Mouse (Mus musculus) layer of hippocampus, adult 2 months (tissue): ENCODE measurements at regions not wholly inside any gene's neighbourhood (a gene's known extent, or its start where the extent isn't known, plus 50 kb on each side); places are given as distances from the start of the nearest gene placed in this dataset.

Experiments used
- DNase-seq, 2 experiments: peaks; one replicate each; pipeline ENCODE4 v3.0.0; 2022; ENCODE audit warnings: low spot score in 2 of 2
- H3K27ac ChIP-seq: fragments of 200-600 bp; 2 replicates; pipeline ENCODE4 v1.8.1; 2022
- H3K4me3 ChIP-seq: fragments of 200-600 bp; 2 replicates; pipeline ENCODE4 v1.8.1; 2022; ENCODE audit warnings: mild to moderate bottlenecking
- CTCF ChIP-seq: fragments of 200-600 bp; conservative IDR thresholded peaks from 2 replicates; pipeline ENCODE4 v1.8.1; 2022; ENCODE audit warnings: antibody characterized with exemption, mild to moderate bottlenecking, moderate library complexity

GRCm38 (mm10) chr1:128753427-128754012, 161.4 kb upstream of the Cxcr4 start:
- Histone ChIP-seq H3K27ac (no peak overlapping the region), H3K4me3 (no peak overlapping the region)
- DNase-seq, result no peak
- TF ChIP-seq CTCF, result no peak

GRCm38 (mm10) chr1:128749437-128749994, 157.4 kb upstream of the Cxcr4 start:
- Histone ChIP-seq H3K27ac (no peak overlapping the region), H3K4me3 (no peak overlapping the region)
- DNase-seq, result no peak
- TF ChIP-seq CTCF, result no peak

- DNase-seq, result no peak
- Histone ChIP-seq H3K27ac (no peak overlapping the region), H3K4me3 (no peak overlapping the region)
- TF ChIP-seq CTCF, result no peak
These were observed 155.2 kb upstream of the Cxcr4 start for GRCm38 (mm10) chr1:128747196-128747790.

- TF ChIP-seq CTCF, result no peak; the same call in 1 of the 2 replicates
- Histone ChIP-seq H3K4me3 (no peak overlapping the region), H3K27ac (no peak overlapping the region)
- DNase-seq, result no peak
These were observed 154.4 kb upstream of the Cxcr4 start for GRCm38 (mm10) chr1:128746461-128747009.

GRCm38 (mm10) chr1:128740616-128741015, 148.5 kb upstream of the Cxcr4 start:
- peak; percentile 57 to 65 for DNase-seq
- H3K27ac ChIP-seq, result no peak overlapping the region
- no peak for TF ChIP-seq CTCF
- no peak overlapping the region for H3K4me3 ChIP-seq

GRCm38 (mm10) chr1:128738152-128738551, 146.1 kb upstream of the Cxcr4 start:
- H3K27ac ChIP-seq, result no peak overlapping the region
- H3K4me3 ChIP-seq, result no peak overlapping the region
- DNase-seq, result no peak
- no peak for TF ChIP-seq CTCF

- DNase-seq, result no peak
- Histone ChIP-seq H3K4me3 (no peak overlapping the region), H3K27ac (no peak overlapping the region)
- no peak for TF ChIP-seq CTCF
These were observed 142.8 kb upstream of the Cxcr4 start for GRCm38 (mm10) chr1:128734857-128735256.

GRCm38 (mm10) chr1:128731445-128731844, 139.4 kb upstream of the Cxcr4 start:
- Histone ChIP-seq H3K27ac (no peak overlapping the region), H3K4me3 (no peak overlapping the region)
- TF ChIP-seq CTCF, result no peak
- no peak for DNase-seq

- DNase-seq, result no peak
- TF ChIP-seq CTCF, result no peak
- Histone ChIP-seq H3K4me3 (no peak overlapping the region), H3K27ac (no peak overlapping the region)
These were observed 132.5 kb upstream of the Cxcr4 start for GRCm38 (mm10) chr1:128724433-128725091.

GRCm38 (mm10) chr1:128723843-128724242, 131.8 kb upstream of the Cxcr4 start:
- no peak for TF ChIP-seq CTCF
- Histone ChIP-seq H3K4me3 (no peak overlapping the region), H3K27ac (no peak overlapping the region)
- DNase-seq, result no peak

- Histone ChIP-seq H3K27ac (no peak overlapping the region), H3K4me3 (no peak overlapping the region)
- TF ChIP-seq CTCF, result no peak
- DNase-seq, result no peak
These were observed 130.0 kb upstream of the Cxcr4 start for GRCm38 (mm10) chr1:128722061-128722471.

- Histone ChIP-seq H3K4me3 (no peak overlapping the region), H3K27ac (no peak overlapping the region)
- no peak for DNase-seq
- no peak for TF ChIP-seq CTCF
These were observed 122.8 kb upstream of the Cxcr4 start for GRCm38 (mm10) chr1:128714843-128715242.

- no peak overlapping the region for H3K4me3 ChIP-seq
- TF ChIP-seq CTCF, result no peak
- no peak overlapping the region for H3K27ac ChIP-seq
- no peak for DNase-seq
These were observed 120.8 kb upstream of the Cxcr4 start for GRCm38 (mm10) chr1:128712876-128713275.

GRCm38 (mm10) chr1:128711121-128711520, 119.0 kb upstream of the Cxcr4 start:
- H3K4me3 ChIP-seq, result no peak overlapping the region
- H3K27ac ChIP-seq, result no peak overlapping the region
- no peak for DNase-seq
- TF ChIP-seq CTCF, result no peak
